Mouse (Mus musculus): ENCODE measurements around the gene Eif4g3.

DNA sequence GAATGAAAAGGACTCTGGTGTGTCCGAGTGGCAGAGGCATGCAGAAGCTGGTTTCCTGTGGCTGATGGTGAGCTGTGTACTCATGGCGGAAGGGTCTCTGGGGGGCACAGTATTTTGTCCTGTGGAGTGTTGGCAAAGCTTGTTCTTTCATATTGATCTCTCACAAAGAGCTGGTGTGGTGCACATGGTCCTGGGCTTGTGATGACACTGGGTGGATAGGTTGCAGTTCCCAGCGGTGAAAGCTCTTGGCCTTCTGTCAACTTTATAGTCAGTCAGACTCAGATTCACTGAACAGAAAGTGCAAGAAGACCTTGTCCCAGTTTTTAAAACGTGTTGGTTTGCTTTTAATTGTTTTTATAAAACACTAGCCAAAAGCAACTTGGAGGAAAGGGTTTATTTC, 68.3 kb downstream of the Eif4g3 start:
- TF ChIP-seq GATA1 (IDR thresholded peaks at IDR 0.05; ENCODE audit: borderline replicate concordance, low read length) (no peak), FLI1 (IDR thresholded peaks at IDR 0.05; ENCODE audit: low read length) (no peak)
